Mouse (Mus musculus) brain, embryonic 18.5 days (tissue): ENCODE results near the gene Col2a1.
A peak's percentile ranks its signal among the peaks of the same experiment; 100 is the strongest.

Source experiments
- DNase-seq: peaks from one replicate; pipeline ENCODE4 v3.0.0-alpha.2; 2012; ENCODE audit warnings: low read depth, low spot score

The Col2a1 gene

GRCm38 (mm10) chr15:97963989-97964835 lies 40.3 kb downstream of the Col2a1 start, which contains the start of gene Tmem106c:
TSS of gene Tmem106c (plus strand) at chr15:97964200.
- DNase-seq: peak; percentile 81

- no peak for DNase-seq
Measured at GRCm38 (mm10) chr15:97963329-97963988, 41.0 kb downstream of the Col2a1 start.

- DNase-seq: no peak
Measured at GRCm38 (mm10) chr15:97956416-97956815, 48.1 kb downstream of the Col2a1 start.

- DNase-seq: no peak
Measured at GRCm38 (mm10) chr15:97955742-97956141, 48.8 kb downstream of the Col2a1 start.

GRCm38 (mm10) chr15:97955286-97955685 lies 49.2 kb downstream of the Col2a1 start:
- no peak for DNase-seq

- no peak for DNase-seq
Measured at GRCm38 (mm10) chr15:97954671-97955070, 49.8 kb downstream of the Col2a1 start.

GRCm38 (mm10) chr15:97952889-97953189 lies 51.7 kb downstream of the Col2a1 start:
- no peak for DNase-seq

- peak; percentile 39 for DNase-seq
Measured at GRCm38 (mm10) chr15:97952137-97952888, 52.2 kb downstream of the Col2a1 start.

- no peak for DNase-seq
Measured at GRCm38 (mm10) chr15:97950240-97950639, 54.3 kb downstream of the Col2a1 start.

- DNase-seq: no peak
Measured at GRCm38 (mm10) chr15:97949706-97950105, 54.8 kb downstream of the Col2a1 start.

- DNase-seq: no peak
Measured at GRCm38 (mm10) chr15:97948720-97949119, 55.8 kb downstream of the Col2a1 start.

- no peak for DNase-seq
Measured at GRCm38 (mm10) chr15:97945656-97946315, 58.7 kb downstream of the Col2a1 start.

- no peak for DNase-seq
Measured at GRCm38 (mm10) chr15:97944919-97945574, 59.4 kb downstream of the Col2a1 start.

- DNase-seq: no peak
Measured at GRCm38 (mm10) chr15:97943356-97943755, 61.1 kb downstream of the Col2a1 start.

GRCm38 (mm10) chr15:97942538-97942937 lies 62.0 kb downstream of the Col2a1 start:
- DNase-seq: no peak

GRCm38 (mm10) chr15:97941306-97941705 lies 63.2 kb downstream of the Col2a1 start:
- no peak for DNase-seq

GRCm38 (mm10) chr15:97940088-97940487 lies 64.4 kb downstream of the Col2a1 start:
- no peak for DNase-seq

GRCm38 (mm10) chr15:97938580-97938979 lies 65.9 kb downstream of the Col2a1 start:
- DNase-seq: no peak

GRCm38 (mm10) chr15:97932441-97932840 lies 72.1 kb downstream of the Col2a1 start:
- DNase-seq: no peak

- no peak for DNase-seq
Measured at GRCm38 (mm10) chr15:97929259-97929824, 75.2 kb downstream of the Col2a1 start.

- DNase-seq: no peak
Measured at GRCm38 (mm10) chr15:97927821-97928220, 76.7 kb downstream of the Col2a1 start.
